Mouse (Mus musculus) midbrain, embryonic 16.5 days (tissue): ENCODE data around the gene Trappc4. TPM values are rescaled to one million over a fixed set of nuclear protein-coding genes. Genes with fewer than 3 reads are reported as not detected.

Source experiments
- microRNA-seq: library from miRNA; unstranded; fragments of <30 nt; microRNA quantifications from one replicate; pipeline ENCODE4, GENCODE M21; 2017
- polyA plus RNA-seq: library from polyadenylated mRNA; unstranded; fragments of >200 nt; fragmentation: Nextera tagmentation; extraction: Ambion mirVana; gene quantifications from 2 replicates; pipeline ENCODE4 v1.2.1, GENCODE M21; 2015

The Trappc4 gene
- polyA plus RNA-seq, 1 experiment from 2014 or later, result 330 TPM

Small RNAs within 50 kb of the gene (microRNA-seq; reads per million reads assigned to microRNA genes)
- not detected for gene Mir7085

Other genes starting within 250 kb of the Trappc4 start
- 21.7 and 26.5 TPM in 2 replicates for gene Cbl, start 173.6 kb downstream of the Trappc4 start, polyA plus RNA-seq
- gene Ccdc153, start 166.9 kb downstream of the Trappc4 start, polyA plus RNA-seq, result 1.5 TPM in 1 of 2 replicates, not detected in the other
- 0.72 and 0.82 TPM in 2 replicates for gene Pdzd3, start 156.1 kb downstream of the Trappc4 start, polyA plus RNA-seq
- gene Nlrx1, start 139.0 kb downstream of the Trappc4 start, polyA plus RNA-seq, result 5.1 and 6.1 TPM in 2 replicates
- gene Abcg4, start 119.0 kb downstream of the Trappc4 start, polyA plus RNA-seq, result 29.7 and 33.9 TPM in 2 replicates
- gene Hinfp, start 101.9 kb downstream of the Trappc4 start, polyA plus RNA-seq, result 28.7 and 30.0 TPM in 2 replicates
- gene C2cd2l, start 87.3 kb downstream of the Trappc4 start, polyA plus RNA-seq, result 22.3 and 24.8 TPM in 2 replicates
- gene Dpagt1, start 81.6 kb downstream of the Trappc4 start, polyA plus RNA-seq, result 36.1 and 39.6 TPM in 2 replicates
- gene H2afx, start 72.9 kb downstream of the Trappc4 start, polyA plus RNA-seq, result 112 and 124 TPM in 2 replicates
- 54.7 and 56.2 TPM in 2 replicates for gene Hmbs, start 63.4 kb downstream of the Trappc4 start, polyA plus RNA-seq
- gene Vps11, start 45.9 kb downstream of the Trappc4 start, polyA plus RNA-seq, result 40.6 and 45.6 TPM in 2 replicates
- 26.8 and 28.2 TPM in 2 replicates for gene Hyou1, start 28.1 kb downstream of the Trappc4 start, polyA plus RNA-seq
- 43.1 and 46.6 TPM in 2 replicates for gene Slc37a4, start 10.7 kb downstream of the Trappc4 start, polyA plus RNA-seq
- 826 and 926 TPM in 2 replicates for gene Rps25, start 461 bp downstream of the Trappc4 start, polyA plus RNA-seq
- 35.7 and 39.2 TPM in 2 replicates for gene Ccdc84, start 11.0 kb upstream of the Trappc4 start, polyA plus RNA-seq
- gene Foxr1, start 33.5 kb upstream of the Trappc4 start, polyA plus RNA-seq, result not detected in 2 replicates
- gene Upk2, start 47.4 kb upstream of the Trappc4 start, polyA plus RNA-seq, result not detected in 2 replicates
- 10.7 and 10.8 TPM in 2 replicates for gene Bcl9l, start 75.2 kb upstream of the Trappc4 start, polyA plus RNA-seq
- 0.07 TPM in 1 of 2 replicates, not detected in the other for gene Cxcr5, start 154.3 kb upstream of the Trappc4 start, polyA plus RNA-seq
- 15.2 and 19.1 TPM in 2 replicates for gene Ddx6, start 197.3 kb upstream of the Trappc4 start, polyA plus RNA-seq